Mouse (Mus musculus) yolk sac, embryonic 10.5 days (tissue): ENCODE data around the gene Slc44a5.
A peak's percentile ranks its signal among the peaks of the same experiment; 100 is the strongest.

Experiments
- DNase-seq: peaks from one replicate; pipeline ENCODE4 v3.0.0-alpha.2; 2017; ENCODE audit warnings: low spot score

The Slc44a5 gene

GRCm38 (mm10) chr3:154171881-154172592 lies 198.8 kb downstream of the Slc44a5 start:
- DNase-seq, result no peak

- no peak for DNase-seq
Measured at GRCm38 (mm10) chr3:154172593-154172965, 199.3 kb downstream of the Slc44a5 start.

GRCm38 (mm10) chr3:154173556-154173955 lies 200.3 kb downstream of the Slc44a5 start:
- no peak for DNase-seq

GRCm38 (mm10) chr3:154174031-154174430 lies 200.8 kb downstream of the Slc44a5 start:
- DNase-seq, result no peak

- DNase-seq, result no peak
Measured at GRCm38 (mm10) chr3:154174766-154175165, 201.5 kb downstream of the Slc44a5 start.

GRCm38 (mm10) chr3:154177665-154178305 lies 204.5 kb downstream of the Slc44a5 start:
- no peak for DNase-seq

GRCm38 (mm10) chr3:154179423-154179920 lies 206.2 kb downstream of the Slc44a5 start:
- no peak for DNase-seq

- DNase-seq, result no peak
Measured at GRCm38 (mm10) chr3:154182987-154183386, 209.8 kb downstream of the Slc44a5 start.

- no peak for DNase-seq
Measured at GRCm38 (mm10) chr3:154183957-154184356, 210.7 kb downstream of the Slc44a5 start.

- no peak for DNase-seq
Measured at GRCm38 (mm10) chr3:154188668-154189067, 215.4 kb downstream of the Slc44a5 start.

- DNase-seq, result peak; percentile 72
Measured at GRCm38 (mm10) chr3:154192328-154193030, 219.2 kb downstream of the Slc44a5 start.

- DNase-seq, result no peak
Measured at GRCm38 (mm10) chr3:154193189-154193840, 220.1 kb downstream of the Slc44a5 start.

- no peak for DNase-seq
Measured at GRCm38 (mm10) chr3:154200422-154200828, 227.2 kb downstream of the Slc44a5 start.

- no peak for DNase-seq
Measured at GRCm38 (mm10) chr3:154201796-154202195, 228.6 kb downstream of the Slc44a5 start.

- DNase-seq, result no peak
Measured at GRCm38 (mm10) chr3:154202383-154202782, 229.1 kb downstream of the Slc44a5 start.

- no peak for DNase-seq
Measured at GRCm38 (mm10) chr3:154208479-154208878, 235.2 kb downstream of the Slc44a5 start.

GRCm38 (mm10) chr3:154209201-154209754 lies 236.0 kb downstream of the Slc44a5 start:
- no peak for DNase-seq

- no peak for DNase-seq
Measured at GRCm38 (mm10) chr3:154209776-154210430, 236.7 kb downstream of the Slc44a5 start.

- no peak for DNase-seq
Measured at GRCm38 (mm10) chr3:154210431-154211055, 237.3 kb downstream of the Slc44a5 start.

- no peak for DNase-seq
Measured at GRCm38 (mm10) chr3:154212551-154212950, 239.3 kb downstream of the Slc44a5 start.

GRCm38 (mm10) chr3:154215309-154215708 lies 242.1 kb downstream of the Slc44a5 start:
- DNase-seq, result no peak
